Mouse (Mus musculus) megakaryocyte-erythroid progenitor cell, adult 5-6 weeks (primary cell): ENCODE data around the gene Duox1. TPM values are rescaled to one million over a fixed set of nuclear protein-coding genes. Genes with fewer than 3 reads are reported as not detected.
A peak's percentile ranks its signal among the peaks of the same experiment; 100 is the strongest.
"Not testable (repeated sequence)": the region's sequence is repeated elsewhere in the genome, so short reads cannot be mapped to it uniquely, and the experiment has no call there.

Experiments
- ATAC-seq: replicated peaks from 2 replicates; pipeline ENCODE4 v1.8.0; 2016; ENCODE audit warnings: mild to moderate bottlenecking, inconsistent platforms; ENCODE audit not compliant: severe bottlenecking, poor library complexity, low FRiP score, low TSS enrichment
- total RNA-seq, 2 experiments: library from RNA; stranded (forward) in 1 of 2; stranded (reverse) in 1 of 2; fragments of 200-1000, 215-1000 nt in 1 of 2; fragments of >200 nt in 1 of 2; fragmentation: Nextera tagmentation in 1 of 2; gene quantifications; 2 replicates each; pipeline ENCODE4 v1.2.3; 2014 to 2017

Gene Duox1
- total RNA-seq, 2 experiments from 2014 or later: not detected

- ATAC-seq: no peak
These were observed 9.3 kb upstream of the Duox1 start for GRCm38 (mm10) chr2:122306184-122306583.

DNA sequence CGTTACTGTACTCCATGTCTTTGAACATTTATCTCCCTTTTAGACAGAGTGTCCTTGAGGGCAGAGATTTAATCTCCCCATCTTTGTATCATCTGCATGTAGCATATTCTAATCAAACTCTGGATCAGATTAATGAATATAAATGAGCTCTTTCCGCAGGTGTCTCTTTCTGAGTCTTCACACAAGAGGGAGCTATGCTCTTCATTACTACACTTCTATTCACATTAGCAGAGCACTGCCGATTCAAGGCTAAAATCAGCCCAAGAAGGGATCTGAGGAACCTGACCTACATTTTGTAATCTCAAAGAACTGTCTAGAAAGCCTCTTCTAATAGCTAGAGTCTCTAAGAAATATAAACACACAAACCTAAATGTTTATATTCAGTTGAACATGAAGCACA is 5.8 kb upstream of the Duox1 start:
- no peak for ATAC-seq

- no peak for ATAC-seq
These were observed 3.9 kb upstream of the Duox1 start for GRCm38 (mm10) chr2:122311561-122311960.

GRCm38 (mm10) chr2:122312722-122313417 is 2.6 kb upstream of the Duox1 start:
- ATAC-seq: peak; percentile 64

- ATAC-seq: no peak
These were observed 1.9 kb upstream of the Duox1 start, which contains the start of gene Duoxa1 for GRCm38 (mm10) chr2:122313536-122313935. Gene Duoxa1 (minus strand): TSS chr2:122313730.

DNA sequence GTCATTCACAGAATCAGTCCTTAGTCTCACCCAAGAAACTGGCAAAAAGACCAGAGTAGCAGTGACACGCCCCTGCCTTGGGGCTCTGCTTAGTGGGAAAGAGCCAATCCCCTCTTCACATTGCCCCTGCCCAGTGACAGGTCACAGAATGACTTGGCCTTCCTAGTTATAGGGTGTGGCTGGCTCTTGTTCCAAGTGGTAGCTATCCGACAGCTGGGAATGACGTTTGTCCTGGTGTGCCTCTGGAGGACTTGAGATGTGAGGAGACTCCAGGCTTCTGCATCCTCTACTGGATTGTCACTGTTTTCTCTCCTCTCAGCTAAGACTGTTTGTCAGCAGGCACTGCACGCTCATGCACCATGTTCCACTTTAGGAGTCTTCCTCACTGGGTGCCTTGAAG is 1.9 kb downstream of the Duox1 start:
- ATAC-seq: no peak

- no peak for ATAC-seq
These were observed 8.5 kb downstream of the Duox1 start for GRCm38 (mm10) chr2:122323960-122324359.

- ATAC-seq: no peak
These were observed 9.1 kb downstream of the Duox1 start for GRCm38 (mm10) chr2:122324586-122324985.

DNA sequence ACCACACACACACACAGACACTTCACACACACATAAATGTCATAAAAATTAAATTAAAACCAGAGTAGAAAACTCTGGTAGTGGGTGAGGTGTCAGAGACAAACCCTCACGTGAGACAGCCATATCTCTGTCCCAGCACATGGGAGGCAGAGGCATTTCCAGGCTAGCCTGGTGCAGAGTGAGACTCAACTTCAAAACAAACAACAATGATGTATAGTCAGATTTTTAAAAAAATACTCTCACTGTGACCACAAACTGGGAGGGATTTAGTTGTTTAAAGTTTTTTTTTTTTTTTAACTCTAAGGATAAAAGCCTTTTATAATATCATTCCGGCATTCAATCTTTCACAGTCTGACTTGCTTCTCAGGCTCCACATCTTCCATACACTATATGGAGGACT is 9.9 kb downstream of the Duox1 start:
- ATAC-seq: no peak

GRCm38 (mm10) chr2:122327986-122328385 is 12.5 kb downstream of the Duox1 start:
- no peak for ATAC-seq

DNA sequence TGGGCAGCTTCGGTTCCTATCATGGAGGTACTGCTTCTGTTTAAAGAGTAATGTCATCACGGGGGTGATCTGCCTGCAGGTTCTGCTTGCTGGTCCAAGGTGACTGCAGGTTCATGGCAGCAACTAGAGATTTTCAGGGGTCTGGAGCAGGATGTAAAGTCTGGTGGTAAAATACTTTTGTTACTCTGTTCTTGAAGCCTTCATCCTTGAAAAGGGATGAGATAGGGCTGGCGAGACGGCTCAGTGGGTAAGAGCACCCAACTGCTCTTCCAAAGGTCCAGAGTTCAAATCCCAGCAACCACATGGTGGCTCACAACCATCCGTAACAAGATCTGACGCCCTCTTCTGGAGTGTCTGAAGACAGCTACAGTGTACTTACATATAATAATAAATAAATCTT is 14.8 kb downstream of the Duox1 start:
- ATAC-seq: not testable (repeated sequence)

GRCm38 (mm10) chr2:122332222-122332621 is 16.8 kb downstream of the Duox1 start:
- ATAC-seq: no peak

DNA sequence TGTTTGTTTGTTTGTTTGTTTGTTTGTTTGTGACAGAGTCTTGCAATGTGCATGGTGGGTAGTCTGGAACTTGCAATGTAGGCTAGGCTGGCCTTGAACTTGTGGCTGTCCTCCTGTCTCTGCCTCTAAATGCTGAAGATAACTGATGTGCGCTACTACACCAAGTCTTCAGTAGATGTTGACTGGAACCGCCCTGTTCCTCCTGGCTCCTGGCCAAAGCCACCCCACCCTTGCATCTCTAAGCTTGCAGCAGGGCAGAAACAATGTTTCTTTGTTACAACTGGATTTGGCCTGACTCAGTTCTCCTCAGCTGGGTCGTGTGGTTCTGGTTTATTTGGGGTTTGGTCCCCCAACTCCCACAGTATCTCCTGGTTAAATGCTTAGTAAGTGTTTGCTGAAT is 18.7 kb downstream of the Duox1 start:
- ATAC-seq: peak; percentile 78

DNA sequence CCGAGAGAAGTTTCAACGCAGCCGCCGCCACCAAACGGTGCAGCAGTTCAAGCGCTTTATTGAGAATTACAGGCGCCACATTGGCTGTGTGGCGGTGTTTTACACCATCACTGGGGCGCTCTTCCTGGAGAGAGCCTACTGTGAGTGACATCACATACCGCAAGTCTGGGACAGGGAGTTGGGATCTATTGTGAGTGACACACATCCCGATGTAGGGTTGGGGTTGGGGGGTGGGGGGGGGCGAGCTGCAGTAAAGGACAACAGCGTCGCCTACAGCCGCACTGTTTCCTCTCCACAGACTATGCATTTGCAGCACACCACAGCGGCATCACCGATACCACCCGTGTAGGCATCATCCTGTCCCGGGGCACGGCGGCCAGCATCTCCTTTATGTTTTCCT is 21.8 kb downstream of the Duox1 start:
- no peak for ATAC-seq

DNA sequence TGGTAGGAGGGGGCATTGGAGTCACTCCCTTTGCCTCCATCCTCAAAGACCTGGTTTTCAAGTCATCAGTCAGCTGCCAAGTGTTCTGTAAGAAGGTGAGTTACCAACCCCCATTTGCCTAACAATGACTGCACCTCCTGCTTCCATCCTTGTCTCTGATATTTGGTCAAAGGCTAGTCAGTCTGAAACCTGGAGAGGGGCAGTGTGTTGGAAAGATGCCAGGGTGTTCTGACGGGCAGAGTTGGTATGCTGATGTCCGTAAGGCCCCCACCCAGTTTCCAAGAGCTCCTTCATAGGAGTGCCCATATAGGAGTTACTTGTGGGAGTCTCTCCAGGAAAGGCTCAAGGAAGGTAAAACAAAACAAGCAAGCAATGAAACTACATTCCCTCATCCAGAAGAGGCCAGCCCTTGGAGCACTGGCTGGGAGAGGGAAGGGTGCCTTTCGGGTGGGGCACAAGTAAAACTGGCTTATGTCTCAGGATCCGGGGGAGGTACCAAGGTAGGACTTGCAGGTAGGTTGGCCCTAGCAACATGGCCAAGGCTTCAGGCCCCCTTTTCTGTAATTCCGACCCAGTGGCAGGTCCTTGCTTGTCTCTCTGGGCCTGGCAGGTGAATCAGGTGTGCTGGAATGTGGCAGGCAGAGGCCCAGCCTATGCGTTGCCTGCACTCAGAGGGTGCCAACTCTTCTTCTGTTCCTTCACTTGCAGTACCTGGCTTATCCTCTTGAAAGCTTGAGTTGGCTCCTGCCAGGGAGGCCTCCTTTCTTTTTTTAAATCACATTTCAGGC is 29.8 kb downstream of the Duox1 start:
- no peak for ATAC-seq

- not testable (repeated sequence) for ATAC-seq
These were observed 30.7 kb downstream of the Duox1 start for GRCm38 (mm10) chr2:122346164-122346563.

DNA sequence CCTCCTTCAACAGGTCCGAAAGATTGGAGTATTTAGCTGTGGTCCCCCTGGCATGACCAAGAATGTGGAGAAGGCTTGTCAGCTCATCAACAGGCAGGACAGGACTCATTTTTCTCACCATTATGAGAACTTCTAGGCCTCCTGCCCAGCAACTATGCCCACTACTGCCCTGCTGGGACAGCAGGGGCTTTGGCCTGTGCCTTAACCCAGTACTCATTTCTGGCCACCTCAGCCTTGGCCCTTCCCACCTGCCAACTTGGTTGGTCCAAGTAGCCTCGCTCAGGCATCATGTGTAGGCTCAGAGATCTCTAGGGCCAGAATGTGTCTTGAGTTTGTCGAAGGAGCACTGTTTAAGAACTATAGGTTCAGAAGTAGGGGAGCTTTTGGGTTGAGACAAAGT is 31.8 kb downstream of the Duox1 start:
- no peak for ATAC-seq

GRCm38 (mm10) chr2:122348531-122349131 is 33.2 kb downstream of the Duox1 start:
- ATAC-seq: peak; percentile 75

GRCm38 (mm10) chr2:122349136-122349785 is 33.8 kb downstream of the Duox1 start:
- ATAC-seq: peak; percentile 16
